Mouse (Mus musculus): ENCODE measurements around the gene Atp13a5.

The Atp13a5 gene

DNA sequence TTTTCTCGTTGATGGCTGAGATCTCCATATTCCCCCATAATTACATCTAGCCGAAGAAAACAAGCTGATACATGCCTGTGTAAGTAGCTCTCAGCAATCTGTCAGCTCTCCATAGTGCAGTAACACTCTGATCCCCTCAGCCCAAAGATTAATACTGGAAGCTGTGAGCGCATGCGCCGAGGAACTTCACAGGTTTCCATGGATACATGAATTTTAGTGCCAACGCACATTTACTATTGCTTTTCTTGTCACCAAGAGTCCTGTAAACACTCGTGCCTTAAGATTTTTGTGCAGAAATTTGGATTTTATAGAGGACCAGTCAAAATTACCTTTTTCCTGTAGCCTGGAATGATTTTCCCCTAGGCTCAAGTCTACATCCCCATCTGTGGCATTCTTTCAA is 173.7 kb downstream of the Atp13a5 start:
- no peak for DNase-seq

- no peak for DNase-seq
These were observed 177.4 kb downstream of the Atp13a5 start for GRCm38 (mm10) chr16:29201146-29201545.

GRCm38 (mm10) chr16:29198461-29198860 is 180.1 kb downstream of the Atp13a5 start:
- DNase-seq = peak; percentile 11 to 35

- DNase-seq = no peak
These were observed 183.4 kb downstream of the Atp13a5 start for GRCm38 (mm10) chr16:29195156-29195555.

DNA sequence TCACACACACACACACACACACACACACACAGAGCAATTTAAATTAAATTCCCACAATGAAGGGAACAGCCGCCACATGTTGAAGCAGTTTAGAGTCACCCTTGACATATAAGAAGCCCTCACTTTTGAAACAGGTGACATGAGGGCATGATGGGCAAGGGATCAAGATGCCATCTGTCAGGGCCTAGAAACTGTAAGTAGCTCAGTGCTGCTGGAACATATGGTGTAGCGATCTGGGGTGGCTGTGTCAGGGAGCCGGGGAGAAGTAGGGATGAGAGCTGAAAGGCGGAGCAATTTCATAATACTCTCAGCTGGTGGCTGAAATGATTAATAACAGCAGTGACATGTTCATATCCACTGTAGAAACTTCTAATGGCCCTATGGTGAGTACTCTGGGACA is 184.6 kb downstream of the Atp13a5 start:
- DNase-seq = no peak

GRCm38 (mm10) chr16:29192911-29193310 is 185.6 kb downstream of the Atp13a5 start:
- no peak for DNase-seq

Measured in lung, postnatal 4 days (tissue).